Mouse (Mus musculus) liver, embryonic 15.5 days (tissue): ENCODE measurements around the gene Hsh2d. TPM values are rescaled to one million over a fixed set of nuclear protein-coding genes. Genes with fewer than 3 reads are reported as not detected.

Experiments used
- ATAC-seq: fragments of 200-750 bp; cut with Nextera tagmentation; 2 replicates; pipeline ENCODE4 v1.8.0; 2017; ENCODE audit warnings: moderate number of reproducible peaks, mild to moderate bottlenecking, moderate library complexity; ENCODE audit not compliant: insufficient read depth
- H3K27ac ChIP-seq: fragments of 300-500 bp; sonication (generic); replicated peaks from 2 replicates; pipeline ENCODE4 v1.5.1; 2015; ENCODE audit warnings: mild to moderate bottlenecking, inconsistent platforms
- H3K27me3 ChIP-seq: fragments of 300-500 bp; sonication (generic); 2 replicates; pipeline ENCODE4 v1.6.1; 2015; ENCODE audit warnings: mild to moderate bottlenecking, inconsistent platforms
- H3K36me3 ChIP-seq: fragments of 300-500 bp; sonication (generic); replicated peaks from 2 replicates; pipeline ENCODE4 v1.6.1; 2015; ENCODE audit warnings: moderate library complexity, mild to moderate bottlenecking, inconsistent platforms
- H3K4me1 ChIP-seq: fragments of 300-500 bp; sonication (generic); replicated peaks from 2 replicates; pipeline ENCODE4 v1.6.1; 2015; ENCODE audit warnings: inconsistent platforms
- H3K4me2 ChIP-seq: fragments of 300-500 bp; sonication (generic); 2 replicates; pipeline ENCODE4 v1.6.1; 2015; ENCODE audit warnings: moderate library complexity, mild to moderate bottlenecking, inconsistent platforms
- H3K4me3 ChIP-seq: fragments of 300-500 bp; sonication (generic); replicated peaks from 2 replicates; pipeline ENCODE4 v1.5.1; 2015; ENCODE audit warnings: mild to moderate bottlenecking, inconsistent platforms
- H3K9ac ChIP-seq: fragments of 300-500 bp; sonication (generic); 2 replicates; pipeline ENCODE4 v1.6.1; 2015; ENCODE audit warnings: moderate library complexity, mild to moderate bottlenecking, inconsistent platforms
- H3K9me3 ChIP-seq: fragments of 300-500 bp; sonication (generic); replicated peaks from 2 replicates; pipeline ENCODE4 v1.6.1; 2016; ENCODE audit warnings: inconsistent platforms
- WGBS: fragments of 180-500 bp; shearing (Covaris S2); methylation state at CpG from one replicate; pipeline ENCODE4 v1.1.7; 2015; ENCODE audit warnings: mixed read lengths; ENCODE audit not compliant: insufficient replicate concordance; 5-methylcytosine and 5-hydroxymethylcytosine counted together
- polyA plus RNA-seq: library from polyadenylated mRNA; unstranded; fragments of >200 nt; fragmentation: Nextera tagmentation; extraction: Ambion mirVana; gene quantifications from 2 replicates; pipeline ENCODE4 v1.2.1, GENCODE M21; 2015

Hsh2d gene
- polyA plus RNA-seq, 1 experiment from 2014 or later, result 0.33 TPM

- Histone ChIP-seq H3K4me3 (peak within 1 kb of the TSS; percentile 84), H3K27me3 (no peaks in the 10 kb centered on the region), H3K4me2 (peak within 1 kb of the TSS; percentile 84), H3K9me3 (no peaks in the 10 kb centered on the region), H3K4me1 (peaks cover 31% of the 10 kb centered on the region), H3K27ac (peak within 1 kb of the TSS; percentile 90), H3K9ac (peak within 1 kb of the TSS; percentile 82), H3K36me3 (peaks cover 37% of the 10 kb centered on the region)
- peak; percentile 99 for ATAC-seq
- 9% methylated on average over 39 of the region's 39 CpGs for WGBS
These were observed 30.3 kb downstream of the Hsh2d start, which contains the start of gene Fam32a for GRCm38 (mm10) chr8:72219541-72220363. TSS of gene Fam32a (plus strand) at chr8:72219730.

DNA sequence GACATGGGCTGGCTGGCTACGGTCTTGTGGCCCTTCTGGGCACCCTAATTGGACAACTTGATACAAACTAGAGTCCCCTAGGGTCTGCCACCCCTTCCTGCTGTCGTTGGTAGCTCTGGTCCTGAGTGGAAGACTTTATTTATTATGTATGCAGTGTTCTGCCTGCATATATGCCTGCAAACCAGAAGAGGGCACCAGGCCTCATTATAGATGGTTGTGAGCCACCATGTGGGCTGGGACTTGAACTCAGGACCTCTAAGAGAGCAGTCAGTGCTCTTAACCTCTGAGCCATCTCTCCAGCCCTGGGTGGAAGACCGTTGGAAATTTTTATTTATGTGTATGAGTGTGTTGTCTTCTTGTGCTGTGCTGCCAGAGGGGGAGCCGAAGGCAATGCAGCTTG is 31.3 kb downstream of the Hsh2d start:
- ATAC-seq, result no peak
- peaks cover 37% of the 10 kb centered on the region for H3K36me3 ChIP-seq
- H3K27ac ChIP-seq, result peak overlapping the region; percentile 90
- 64% methylated on average over 4 of the region's 4 CpGs for WGBS
- peak overlapping the region; percentile 84 for H3K4me3 ChIP-seq
- H3K9ac ChIP-seq, result peak overlapping the region; percentile 82
- H3K4me2 ChIP-seq, result peak overlapping the region; percentile 84
- H3K27me3 ChIP-seq, result no peaks in the 10 kb centered on the region
- peaks cover 31% of the 10 kb centered on the region for H3K4me1 ChIP-seq
- no peaks in the 10 kb centered on the region for H3K9me3 ChIP-seq

DNA sequence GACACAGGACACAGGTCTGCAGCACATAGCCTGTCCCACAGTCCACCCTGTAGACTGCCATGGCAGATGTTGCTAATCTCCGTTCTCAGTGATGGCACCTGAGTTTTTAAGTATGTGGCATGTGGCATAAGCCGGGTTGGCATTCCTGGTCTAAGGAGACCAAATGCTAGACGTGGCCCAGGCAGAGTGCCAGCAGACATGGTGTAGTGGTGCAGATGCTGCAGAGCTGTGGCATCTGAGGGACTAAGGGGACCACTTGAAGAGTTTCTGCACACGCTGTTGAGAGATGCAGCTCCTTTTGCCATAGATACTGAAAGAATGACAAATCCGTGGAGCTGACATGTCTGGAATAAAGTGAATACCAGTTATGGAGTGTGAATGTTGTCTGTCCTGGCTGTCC is 33.2 kb downstream of the Hsh2d start:
- H3K4me1 ChIP-seq, result peaks cover 26% of the 10 kb centered on the region
- ATAC-seq, result no peak
- H3K4me3 ChIP-seq, result no peak overlapping the region
- 81% methylated on average over 5 of the region's 5 CpGs for WGBS
- H3K9me3 ChIP-seq, result no peaks in the 10 kb centered on the region
- H3K27ac ChIP-seq, result no peak overlapping the region
- H3K27me3 ChIP-seq, result no peaks in the 10 kb centered on the region
- H3K36me3 ChIP-seq, result peaks cover 37% of the 10 kb centered on the region
- no peak overlapping the region for H3K4me2 ChIP-seq
- H3K9ac ChIP-seq, result no peak overlapping the region

GRCm38 (mm10) chr8:72239499-72240402 is 50.3 kb downstream of the Hsh2d start, which contains the start of gene Ap1m1:
TSS of gene Ap1m1 (plus strand) at chr8:72240018.
- peak; percentile 89 for ATAC-seq
- Histone ChIP-seq H3K4me1 (peaks cover 48% of the 10 kb centered on the region), H3K4me2 (peak within 1 kb of the TSS; percentile 86), H3K27me3 (no peaks in the 10 kb centered on the region), H3K36me3 (peaks cover 7% of the 10 kb centered on the region; the same call in 1 of the 2 replicates), H3K9me3 (no peaks in the 10 kb centered on the region), H3K4me3 (peak within 1 kb of the TSS; percentile 80), H3K27ac (peak within 1 kb of the TSS; percentile 99), H3K9ac (peak within 1 kb of the TSS; percentile 66)
- under 1% methylated on average over 54 of the region's 54 CpGs for WGBS

- H3K4me2 ChIP-seq, result peak overlapping the region; percentile 86
- H3K9me3 ChIP-seq, result no peaks in the 10 kb centered on the region
- H3K27me3 ChIP-seq, result no peaks in the 10 kb centered on the region
- H3K27ac ChIP-seq, result peak overlapping the region; percentile 99
- H3K4me1 ChIP-seq, result peaks cover 48% of the 10 kb centered on the region
- peak overlapping the region; percentile 80 for H3K4me3 ChIP-seq
- H3K36me3 ChIP-seq, result peaks cover 7% of the 10 kb centered on the region; the same call in 1 of the 2 replicates
- under 1% methylated on average over 24 of the region's 24 CpGs for WGBS
- peak overlapping the region; percentile 66 for H3K9ac ChIP-seq
- ATAC-seq, result peak; percentile 25
These were observed 50.9 kb downstream of the Hsh2d start for GRCm38 (mm10) chr8:72240403-72240763.

GRCm38 (mm10) chr8:72240951-72241350 is 51.5 kb downstream of the Hsh2d start:
- Histone ChIP-seq H3K36me3 (peaks cover 11% of the 10 kb centered on the region; the same call in 1 of the 2 replicates), H3K9me3 (no peaks in the 10 kb centered on the region), H3K4me2 (peak overlapping the region; percentile 86), H3K4me1 (peaks cover 48% of the 10 kb centered on the region), H3K27me3 (no peaks in the 10 kb centered on the region), H3K9ac (peak overlapping the region; percentile 66), H3K27ac (peak overlapping the region; percentile 99; the same call in 1 of the 2 replicates), H3K4me3 (peak overlapping the region; percentile 80)
- no peak for ATAC-seq
- 46% methylated on average over 7 of the region's 7 CpGs for WGBS

DNA sequence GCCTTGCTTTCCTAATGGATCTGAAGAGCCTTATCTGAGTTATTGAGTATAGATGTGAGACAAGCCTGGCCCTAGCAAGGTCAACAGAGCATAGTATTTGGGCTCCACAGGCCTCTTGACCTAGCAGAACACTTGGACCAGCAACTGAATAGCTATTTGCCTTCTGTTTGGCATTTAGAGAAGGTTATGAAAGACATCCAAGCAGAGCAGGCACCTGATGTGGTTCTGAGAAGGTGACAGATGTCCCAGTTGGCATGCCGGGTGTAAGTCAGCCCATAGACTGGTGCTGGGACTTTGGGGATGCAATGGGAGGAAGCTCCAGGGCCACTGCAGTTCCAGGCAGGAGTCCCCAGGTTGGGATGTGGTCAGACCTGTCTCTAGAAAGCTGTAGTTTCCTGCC is 52.8 kb downstream of the Hsh2d start:
- Histone ChIP-seq H3K9ac (no peak overlapping the region), H3K36me3 (peaks cover 20% of the 10 kb centered on the region), H3K27me3 (no peaks in the 10 kb centered on the region), H3K27ac (no peak overlapping the region), H3K4me3 (no peak overlapping the region), H3K9me3 (no peaks in the 10 kb centered on the region), H3K4me1 (peaks cover 48% of the 10 kb centered on the region), H3K4me2 (no peak overlapping the region)
- WGBS, result 89% methylated on average over 1 of the region's 1 CpGs
- ATAC-seq, result no peak

GRCm38 (mm10) chr8:72244610-72245009 is 55.2 kb downstream of the Hsh2d start:
- Histone ChIP-seq H3K4me3 (no peak overlapping the region), H3K4me2 (peak overlapping the region; percentile 30), H3K36me3 (peaks cover 33% of the 10 kb centered on the region), H3K27me3 (no peaks in the 10 kb centered on the region), H3K4me1 (peaks cover 42% of the 10 kb centered on the region), H3K9me3 (no peaks in the 10 kb centered on the region), H3K9ac (no peak overlapping the region), H3K27ac (peak overlapping the region; percentile 24; the same call in 1 of the 2 replicates)
- 15% methylated on average over 2 of the region's 2 CpGs for WGBS
- ATAC-seq, result no peak

Other genes starting within 250 kb of the Hsh2d start
- gene Zfp961, start 238.6 kb upstream of the Hsh2d start, polyA plus RNA-seq, result 6.5 and 7.7 TPM in 2 replicates
- gene Cyp4f18, start 180.0 kb upstream of the Hsh2d start, polyA plus RNA-seq, result 3.2 and 4.3 TPM in 2 replicates
- not detected in 2 replicates for gene Olfr372, start 148.4 kb upstream of the Hsh2d start, polyA plus RNA-seq
- gene Olfr373, start 106.5 kb upstream of the Hsh2d start, polyA plus RNA-seq, result not detected in 2 replicates
- gene Olfr374, start 82.6 kb upstream of the Hsh2d start, polyA plus RNA-seq, result 0.03 and 0.05 TPM in 2 replicates
- 80.7 and 82.6 TPM in 2 replicates for gene Tpm4, start 54.7 kb upstream of the Hsh2d start, polyA plus RNA-seq
- 66.4 and 69.7 TPM in 2 replicates for gene Rab8a, start 28.4 kb upstream of the Hsh2d start, polyA plus RNA-seq
- gene Cib3, start 23.2 kb downstream of the Hsh2d start, polyA plus RNA-seq, result not detected in 2 replicates
- gene Gm11034, start 24.0 kb downstream of the Hsh2d start, polyA plus RNA-seq, result not detected in 2 replicates
- 32.2 and 33.9 TPM in 2 replicates for gene Fam32a, start 30.1 kb downstream of the Hsh2d start, polyA plus RNA-seq
- 57.0 and 61.7 TPM in 2 replicates for gene Ap1m1, start 50.4 kb downstream of the Hsh2d start, polyA plus RNA-seq
- gene Gm10282, start 115.6 kb downstream of the Hsh2d start, polyA plus RNA-seq, result 4.9 and 7.2 TPM in 2 replicates
- 2.6 and 3.1 TPM in 2 replicates for gene Klf2, start 129.4 kb downstream of the Hsh2d start, polyA plus RNA-seq
- gene Eps15l1, start 231.8 kb downstream of the Hsh2d start, polyA plus RNA-seq, result 19.4 and 19.8 TPM in 2 replicates